Mouse (Mus musculus) midbrain, postnatal 0 days (tissue): Measurements from ENCODE around the gene Syne3. TPM values are rescaled to one million over a fixed set of nuclear protein-coding genes. Genes with fewer than 3 reads are reported as not detected.

Source experiments
- ATAC-seq: fragments of 200-750 bp; cut with Nextera tagmentation; 2 replicates; pipeline ENCODE4 v1.8.0; 2017; ENCODE audit warnings: moderate number of reproducible peaks, mild to moderate bottlenecking, moderate TSS enrichment, moderate library complexity; ENCODE audit not compliant: low FRiP score
- DNase-seq: peaks from one replicate; pipeline ENCODE4 v3.0.0-alpha.2; 2015; ENCODE audit warnings: low spot score
- H3K27ac ChIP-seq: fragments of 300-500 bp; sonication (generic); 2 replicates; pipeline ENCODE4 v1.5.1; 2014; ENCODE audit warnings: low read depth, mild to moderate bottlenecking, low read length, mixed read lengths
- H3K27me3 ChIP-seq: fragments of 300-500 bp; sonication (generic); 2 replicates; pipeline ENCODE4 v1.6.1; 2014; ENCODE audit warnings: low read length, control low read depth, mixed read lengths; ENCODE audit not compliant: insufficient read depth
- H3K36me3 ChIP-seq: fragments of 300-500 bp; sonication (generic); 2 replicates; pipeline ENCODE4 v1.6.1; 2014; ENCODE audit warnings: low read length, control low read depth, mixed read lengths; ENCODE audit not compliant: insufficient read depth
- H3K4me1 ChIP-seq: fragments of 300-500 bp; sonication (generic); 2 replicates; pipeline ENCODE4 v1.6.1; 2014; ENCODE audit warnings: mild to moderate bottlenecking, control low read depth, antibody characterized with exemption, low read length, mixed read lengths; ENCODE audit not compliant: insufficient read depth
- H3K4me2 ChIP-seq: fragments of 300-500 bp; sonication (generic); 2 replicates; pipeline ENCODE4 v1.6.1; 2014; ENCODE audit warnings: low read depth, mild to moderate bottlenecking, low read length, mixed read lengths; ENCODE audit not compliant: poor library complexity, severe bottlenecking
- H3K4me3 ChIP-seq: fragments of 300-500 bp; sonication (generic); 2 replicates; pipeline ENCODE4 v1.5.1; 2014; ENCODE audit warnings: low read depth, mild to moderate bottlenecking, low read length, moderate library complexity
- H3K9ac ChIP-seq: fragments of 300-500 bp; sonication (generic); replicated peaks from 2 replicates; pipeline ENCODE4 v1.6.1; 2014; ENCODE audit warnings: mild to moderate bottlenecking, low read length, moderate library complexity, mixed read lengths; ENCODE audit not compliant: poor library complexity, severe bottlenecking
- H3K9me3 ChIP-seq: fragments of 300-500 bp; sonication (generic); 2 replicates; pipeline ENCODE4 v1.6.1; 2016; ENCODE audit warnings: low read length, control low read depth
- CTCF ChIP-seq: IDR thresholded peaks from 2 replicates; pipeline ENCODE4 v1.5.1; 2016; ENCODE audit warnings: antibody characterized with exemption, mild to moderate bottlenecking
- WGBS: fragments of 180-500 bp; shearing (Covaris S2); extraction: QIAGEN DNeasy Blood & Tissue Kit; methylation state at CpG from one replicate; pipeline ENCODE4 v1.1.7; 2014; 5-methylcytosine and 5-hydroxymethylcytosine counted together
- polyA plus RNA-seq: library from polyadenylated mRNA; unstranded; fragments of >200 nt; fragmentation: Nextera tagmentation; extraction: Ambion mirVana; gene quantifications from 2 replicates; pipeline ENCODE4 v1.2.1, GENCODE M21; 2015
- total RNA-seq: library from RNA; depleted of rRNA; stranded (reverse); fragments of >200 nt; gene quantifications from 2 replicates; pipeline ENCODE4 v1.2.3, GENCODE M21; 2014

Gene Syne3
- total and polyA plus RNA-seq, 2 experiments from 2014 or later, result 0.85 to 0.93 TPM

GRCm38 (mm10) chr12:104916776-104917175 is 92.8 kb downstream of the Syne3 start:
- Histone ChIP-seq H3K4me1 (no peaks in the 10 kb centered on the region), H3K27me3 (no peaks in the 10 kb centered on the region), H3K9me3 (no peaks in the 10 kb centered on the region), H3K4me2 (no peak overlapping the region), H3K36me3 (no peaks in the 10 kb centered on the region), H3K27ac (no peak overlapping the region), H3K9ac (no peak overlapping the region), H3K4me3 (no peak overlapping the region)
- no peak for TF ChIP-seq CTCF
- no peak for ATAC-seq
- WGBS, result 92% methylated on average over 8 of the region's 8 CpGs
- DNase-seq, result no peak

- Histone ChIP-seq H3K4me1 (no peaks in the 10 kb centered on the region), H3K36me3 (no peaks in the 10 kb centered on the region), H3K27ac (no peak overlapping the region), H3K9ac (no peak overlapping the region), H3K27me3 (no peaks in the 10 kb centered on the region), H3K4me3 (no peak overlapping the region), H3K9me3 (no peaks in the 10 kb centered on the region), H3K4me2 (no peak overlapping the region)
- ATAC-seq (no peak), DNase-seq (no peak)
- TF ChIP-seq CTCF, result no peak
- 42% methylated on average over 4 of the region's 4 CpGs for WGBS
Observed at GRCm38 (mm10) chr12:104915681-104916080, 93.9 kb downstream of the Syne3 start.

- H3K4me3 ChIP-seq, result no peak overlapping the region
- TF ChIP-seq CTCF, result no peak
- ATAC-seq (no peak), DNase-seq (no peak)
- H3K27me3 ChIP-seq, result no peaks in the 10 kb centered on the region
- no peak overlapping the region for H3K27ac ChIP-seq
- WGBS, result 51% methylated on average over 3 of the region's 3 CpGs
- no peaks in the 10 kb centered on the region for H3K36me3 ChIP-seq
- no peaks in the 10 kb centered on the region for H3K4me1 ChIP-seq
- no peak overlapping the region for H3K4me2 ChIP-seq
- H3K9ac ChIP-seq, result no peak overlapping the region
- no peaks in the 10 kb centered on the region for H3K9me3 ChIP-seq
Observed at GRCm38 (mm10) chr12:104912990-104913389, 96.6 kb downstream of the Syne3 start.

DNA sequence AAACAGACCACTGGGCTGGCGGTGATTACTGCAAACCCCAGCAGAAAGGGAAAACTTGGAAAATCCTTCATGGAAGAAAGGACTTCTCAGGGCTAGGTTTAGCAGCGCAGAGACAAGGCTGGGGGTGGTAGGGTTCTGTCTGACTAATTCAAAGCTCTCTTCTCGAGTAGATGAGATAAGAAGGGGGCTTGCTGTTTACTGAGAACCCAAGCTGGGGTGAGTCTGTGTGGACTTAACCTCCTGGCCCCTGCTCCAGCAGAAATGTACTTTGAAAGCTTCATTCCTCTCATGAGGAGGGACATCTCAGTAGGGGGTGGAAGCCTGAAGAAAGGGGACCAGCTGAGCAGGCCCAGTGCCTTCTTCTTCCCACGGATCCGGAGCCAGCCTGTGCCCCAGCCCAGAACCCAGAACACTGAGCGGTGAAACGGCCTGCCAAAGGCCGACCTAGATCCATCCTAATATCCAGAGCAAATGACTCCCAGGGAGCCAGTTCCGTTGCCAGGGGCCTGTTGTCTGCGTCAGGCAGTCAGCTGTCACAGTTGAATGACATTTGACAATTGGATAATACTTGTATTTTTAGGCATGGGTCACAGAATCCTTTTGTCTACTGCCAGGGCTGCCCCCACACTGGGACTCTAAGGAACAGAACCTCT is 97.2 kb downstream of the Syne3 start:
- H3K9me3 ChIP-seq, result no peaks in the 10 kb centered on the region
- TF ChIP-seq CTCF, result no peak
- WGBS, result 23% methylated on average over 10 of the region's 10 CpGs
- no peaks in the 10 kb centered on the region for H3K4me1 ChIP-seq
- no peaks in the 10 kb centered on the region for H3K27me3 ChIP-seq
- no peak overlapping the region for H3K27ac ChIP-seq
- DNase-seq (peak; percentile 47), ATAC-seq (no peak)
- no peaks in the 10 kb centered on the region for H3K36me3 ChIP-seq
- H3K4me3 ChIP-seq, result no peak overlapping the region
- H3K9ac ChIP-seq, result no peak overlapping the region
- no peak overlapping the region for H3K4me2 ChIP-seq

DNA sequence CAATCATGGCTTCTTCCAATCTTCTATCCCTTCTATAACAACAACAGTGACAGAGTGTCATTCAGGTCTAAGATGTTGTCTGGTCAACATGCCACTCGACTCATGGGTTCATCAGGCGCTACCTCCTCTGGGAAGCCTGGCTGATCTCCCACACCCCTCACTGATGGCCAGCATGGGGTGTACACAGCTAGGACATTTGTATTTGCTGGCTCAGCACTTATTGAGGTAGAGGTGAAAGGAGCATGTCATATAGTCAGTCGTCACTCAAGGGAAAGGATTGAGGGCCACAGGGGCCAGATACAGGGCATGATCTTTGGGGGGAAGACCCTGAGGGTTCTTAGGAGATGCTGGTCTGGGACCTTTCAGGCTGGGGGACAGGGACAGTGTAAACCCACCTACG is 99.9 kb downstream of the Syne3 start:
- no peaks in the 10 kb centered on the region for H3K4me1 ChIP-seq
- no peak for TF ChIP-seq CTCF
- H3K27me3 ChIP-seq, result no peaks in the 10 kb centered on the region
- H3K9ac ChIP-seq, result no peak overlapping the region
- H3K27ac ChIP-seq, result no peak overlapping the region
- DNase-seq, result no peak
- ATAC-seq, result no peak
- WGBS, result 87% methylated on average over 4 of the region's 4 CpGs
- no peak overlapping the region for H3K4me3 ChIP-seq
- no peaks in the 10 kb centered on the region for H3K9me3 ChIP-seq
- no peaks in the 10 kb centered on the region for H3K36me3 ChIP-seq
- H3K4me2 ChIP-seq, result no peak overlapping the region

DNA sequence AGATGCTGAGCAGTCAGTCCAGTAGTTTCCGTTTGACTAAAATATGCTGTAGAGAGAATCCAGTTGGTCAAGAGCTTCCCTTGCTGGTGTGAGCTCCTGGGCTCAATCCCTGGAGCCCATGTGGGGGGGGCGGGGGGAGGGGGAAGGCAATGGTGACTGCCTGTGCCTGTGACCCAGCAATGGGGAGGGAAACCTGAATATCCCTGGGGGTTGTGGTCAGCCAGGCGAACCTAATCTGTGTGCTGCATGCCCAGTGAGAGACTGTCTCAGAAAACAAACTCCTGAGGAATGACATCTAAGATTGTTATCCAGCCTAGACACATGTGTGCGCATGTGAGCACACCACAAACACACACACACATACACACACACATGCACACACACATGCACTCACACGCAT is 100.6 kb downstream of the Syne3 start:
- H3K27ac ChIP-seq, result no peak overlapping the region
- H3K36me3 ChIP-seq, result no peaks in the 10 kb centered on the region
- 59% methylated on average over 4 of the region's 5 CpGs for WGBS
- DNase-seq (no peak), ATAC-seq (no peak)
- H3K4me1 ChIP-seq, result no peaks in the 10 kb centered on the region
- H3K4me3 ChIP-seq, result no peak overlapping the region
- no peaks in the 10 kb centered on the region for H3K9me3 ChIP-seq
- no peaks in the 10 kb centered on the region for H3K27me3 ChIP-seq
- no peak overlapping the region for H3K9ac ChIP-seq
- no peak for TF ChIP-seq CTCF
- no peak overlapping the region for H3K4me2 ChIP-seq
